Mouse (Mus musculus): ENCODE results near the gene Dolk. TPM values are rescaled to one million over a fixed set of nuclear protein-coding genes. Genes with fewer than 3 reads are reported as not detected.

The Dolk gene
- 28.8 and 31.9 TPM in 2 replicates for polyA plus RNA-seq (2015; fragmentation: Nextera tagmentation; extraction: Ambion mirVana)

- Histone ChIP-seq H3K27me3 (no peaks in the 10 kb centered on the region), H3K4me1 (peaks cover 22% of the 10 kb centered on the region), H3K9ac (peak within 1 kb of the TSS; percentile 95), H3K36me3 (no peaks in the 10 kb centered on the region), H3K4me3 (peak within 1 kb of the TSS; percentile 83), H3K27ac (peak within 1 kb of the TSS; percentile 58), H3K4me2 (peak within 1 kb of the TSS; percentile 88), H3K9me3 (no peaks in the 10 kb centered on the region)
- under 1% methylated on average over 66 of the region's 68 CpGs for WGBS
- ATAC-seq (ENCODE audit: borderline replicate concordance, extremely low read depth, low FRiP score, low TSS enrichment), result peak; percentile 97
Measured at GRCm38 (mm10) chr2:30286192-30287026, at the start of gene Dolk, which contains the start of gene Nup188. TSS of gene Dolk (minus strand) at chr2:30286334. TSS of gene Nup188 (plus strand) at chr2:30286397.

GRCm38 (mm10) chr2:30335324-30335723 is 49.2 kb upstream of the Dolk start:
- ATAC-seq (ENCODE audit: borderline replicate concordance, extremely low read depth, low FRiP score, low TSS enrichment), result no peak
- WGBS, result 93% methylated on average over 2 of the region's 2 CpGs

GRCm38 (mm10) chr2:30328791-30329190 is 42.7 kb upstream of the Dolk start:
- Histone ChIP-seq H3K4me1 (no peaks in the 10 kb centered on the region), H3K4me3 (no peak overlapping the region), H3K27me3 (no peaks in the 10 kb centered on the region), H3K27ac (no peak overlapping the region), H3K4me2 (no peak overlapping the region), H3K36me3 (peaks cover 93% of the 10 kb centered on the region), H3K9me3 (no peaks in the 10 kb centered on the region), H3K9ac (no peak overlapping the region)
- ATAC-seq (ENCODE audit: borderline replicate concordance, extremely low read depth, low FRiP score, low TSS enrichment), result no peak
- 89% methylated on average over 3 of the region's 3 CpGs for WGBS

More at GRCm38 (mm10) chr2:30335324-30335723, 49.2 kb upstream of the Dolk start:
- H3K27me3 ChIP-seq, result no peaks in the 10 kb centered on the region
- H3K4me3 ChIP-seq, result no peak overlapping the region
- H3K9me3 ChIP-seq, result no peaks in the 10 kb centered on the region
- H3K4me1 ChIP-seq, result no peaks in the 10 kb centered on the region
- no peak overlapping the region for H3K9ac ChIP-seq
- H3K4me2 ChIP-seq, result no peak overlapping the region
- peaks cover 83% of the 10 kb centered on the region for H3K36me3 ChIP-seq
- no peak overlapping the region for H3K27ac ChIP-seq

GRCm38 (mm10) chr2:30327276-30327675 is 41.1 kb upstream of the Dolk start:
- H3K9me3 ChIP-seq, result no peaks in the 10 kb centered on the region
- H3K4me1 ChIP-seq, result no peaks in the 10 kb centered on the region
- H3K4me3 ChIP-seq, result no peak overlapping the region
- H3K27ac ChIP-seq, result no peak overlapping the region
- H3K36me3 ChIP-seq, result peaks cover 93% of the 10 kb centered on the region
- H3K27me3 ChIP-seq, result no peaks in the 10 kb centered on the region
- H3K9ac ChIP-seq, result no peak overlapping the region
- no peak for ATAC-seq (ENCODE audit: borderline replicate concordance, extremely low read depth, low FRiP score, low TSS enrichment)
- 82% methylated on average over 7 of the region's 7 CpGs for WGBS
- no peak overlapping the region for H3K4me2 ChIP-seq

- 88% methylated on average over 5 of the region's 5 CpGs for WGBS
- Histone ChIP-seq H3K27ac (no peak overlapping the region), H3K9me3 (no peaks in the 10 kb centered on the region), H3K36me3 (peaks cover 91% of the 10 kb centered on the region), H3K27me3 (no peaks in the 10 kb centered on the region), H3K4me2 (no peak overlapping the region), H3K4me1 (no peaks in the 10 kb centered on the region), H3K4me3 (no peak overlapping the region), H3K9ac (no peak overlapping the region)
- ATAC-seq (ENCODE audit: borderline replicate concordance, extremely low read depth, low FRiP score, low TSS enrichment), result no peak
Measured at GRCm38 (mm10) chr2:30325296-30325695, 39.2 kb upstream of the Dolk start.

- H3K4me3 ChIP-seq, result no peak overlapping the region
- peaks cover 80% of the 10 kb centered on the region for H3K36me3 ChIP-seq
- no peak overlapping the region for H3K9ac ChIP-seq
- no peaks in the 10 kb centered on the region for H3K9me3 ChIP-seq
- no peak overlapping the region for H3K4me2 ChIP-seq
- no peaks in the 10 kb centered on the region for H3K27me3 ChIP-seq
- H3K4me1 ChIP-seq, result no peaks in the 10 kb centered on the region
- H3K27ac ChIP-seq, result no peak overlapping the region
- WGBS, result 94% methylated on average over 7 of the region's 7 CpGs
- ATAC-seq (ENCODE audit: borderline replicate concordance, extremely low read depth, low FRiP score, low TSS enrichment), result no peak
Measured at GRCm38 (mm10) chr2:30323111-30323510, 37.0 kb upstream of the Dolk start.

- Histone ChIP-seq H3K36me3 (peaks cover 81% of the 10 kb centered on the region), H3K9ac (no peak overlapping the region), H3K4me1 (no peaks in the 10 kb centered on the region), H3K27me3 (no peaks in the 10 kb centered on the region), H3K4me3 (no peak overlapping the region), H3K27ac (no peak overlapping the region), H3K4me2 (no peak overlapping the region), H3K9me3 (no peaks in the 10 kb centered on the region)
- 64% methylated on average over 4 of the region's 4 CpGs for WGBS
- no peak for ATAC-seq (ENCODE audit: borderline replicate concordance, extremely low read depth, low FRiP score, low TSS enrichment)
Measured at GRCm38 (mm10) chr2:30319260-30319659, 33.1 kb upstream of the Dolk start.

GRCm38 (mm10) chr2:30316955-30317354 is 30.8 kb upstream of the Dolk start:
- H3K4me3 ChIP-seq, result no peak overlapping the region
- H3K27me3 ChIP-seq, result no peaks in the 10 kb centered on the region
- no peak overlapping the region for H3K4me2 ChIP-seq
- no peak overlapping the region for H3K27ac ChIP-seq
- peaks cover 78% of the 10 kb centered on the region for H3K36me3 ChIP-seq
- no peaks in the 10 kb centered on the region for H3K4me1 ChIP-seq
- H3K9ac ChIP-seq, result no peak overlapping the region
- no peaks in the 10 kb centered on the region for H3K9me3 ChIP-seq
- ATAC-seq (ENCODE audit: borderline replicate concordance, extremely low read depth, low FRiP score, low TSS enrichment), result no peak
- 91% methylated on average over 5 of the region's 5 CpGs for WGBS

GRCm38 (mm10) chr2:30316136-30316535 is 30.0 kb upstream of the Dolk start:
- H3K9me3 ChIP-seq, result no peaks in the 10 kb centered on the region
- H3K36me3 ChIP-seq, result peaks cover 75% of the 10 kb centered on the region
- ATAC-seq (ENCODE audit: borderline replicate concordance, extremely low read depth, low FRiP score, low TSS enrichment), result no peak
- H3K4me2 ChIP-seq, result no peak overlapping the region
- no peak overlapping the region for H3K27ac ChIP-seq
- H3K4me3 ChIP-seq, result no peak overlapping the region
- H3K4me1 ChIP-seq, result no peaks in the 10 kb centered on the region
- no peak overlapping the region for H3K9ac ChIP-seq
- 91% methylated on average over 4 of the region's 4 CpGs for WGBS
- no peaks in the 10 kb centered on the region for H3K27me3 ChIP-seq

- no peak overlapping the region for H3K4me3 ChIP-seq
- H3K9ac ChIP-seq, result no peak overlapping the region
- no peak overlapping the region for H3K4me2 ChIP-seq
- ATAC-seq (ENCODE audit: borderline replicate concordance, extremely low read depth, low FRiP score, low TSS enrichment), result no peak
- peaks cover 90% of the 10 kb centered on the region for H3K36me3 ChIP-seq
- no peak overlapping the region for H3K27ac ChIP-seq
- H3K4me1 ChIP-seq, result no peaks in the 10 kb centered on the region
- no peaks in the 10 kb centered on the region for H3K27me3 ChIP-seq
- WGBS, result 94% methylated on average over 2 of the region's 2 CpGs
- no peaks in the 10 kb centered on the region for H3K9me3 ChIP-seq
Measured at GRCm38 (mm10) chr2:30311481-30311880, 25.3 kb upstream of the Dolk start.

- Histone ChIP-seq H3K4me3 (no peak overlapping the region), H3K36me3 (peaks cover 90% of the 10 kb centered on the region), H3K4me2 (no peak overlapping the region), H3K9ac (no peak overlapping the region), H3K9me3 (no peaks in the 10 kb centered on the region), H3K27me3 (no peaks in the 10 kb centered on the region), H3K4me1 (no peaks in the 10 kb centered on the region), H3K27ac (no peak overlapping the region)
- no peak for ATAC-seq (ENCODE audit: borderline replicate concordance, extremely low read depth, low FRiP score, low TSS enrichment)
- 79% methylated on average over 3 of the region's 3 CpGs for WGBS
Measured at GRCm38 (mm10) chr2:30309351-30309750, 23.2 kb upstream of the Dolk start.

GRCm38 (mm10) chr2:30306087-30306486 is 20.0 kb upstream of the Dolk start:
- H3K4me3 ChIP-seq, result no peak overlapping the region
- peaks cover 95% of the 10 kb centered on the region for H3K36me3 ChIP-seq
- no peaks in the 10 kb centered on the region for H3K9me3 ChIP-seq
- H3K9ac ChIP-seq, result no peak overlapping the region
- H3K4me1 ChIP-seq, result no peaks in the 10 kb centered on the region
- 86% methylated on average over 7 of the region's 7 CpGs for WGBS
- H3K27ac ChIP-seq, result no peak overlapping the region
- no peaks in the 10 kb centered on the region for H3K27me3 ChIP-seq
- no peak for ATAC-seq (ENCODE audit: borderline replicate concordance, extremely low read depth, low FRiP score, low TSS enrichment)
- H3K4me2 ChIP-seq, result no peak overlapping the region
